In the genomic region with DNA sequence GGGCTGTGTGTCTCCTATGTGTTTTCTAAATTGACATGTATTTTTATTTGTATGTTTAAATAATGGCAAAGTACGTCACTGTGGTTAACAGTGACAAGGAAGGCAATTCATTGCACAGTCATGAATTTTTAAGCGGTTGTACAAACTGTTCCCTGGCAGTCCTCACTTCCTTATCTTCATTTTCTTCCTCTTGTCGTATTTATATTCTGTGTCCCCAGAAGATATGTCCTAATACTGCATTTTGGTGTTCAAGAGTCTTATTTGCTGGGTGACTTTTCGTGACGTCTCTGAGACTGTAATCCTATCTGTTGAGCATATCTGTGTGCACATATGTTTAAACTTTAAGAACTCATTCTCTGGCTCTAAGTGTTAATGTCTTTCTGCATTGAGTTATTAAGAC, we compare ENCODE assay signal across 17 mouse cellular contexts.
DNase-seq lines count a peak whose midpoint lies in the region; ATAC-seq and TF ChIP-seq lines count a peak whose summit lies in the region.
"Had no signal": no experiment of that assay in that cellular context is flagged by ENCODE, and none has a peak within 500 bp of the region (broad histone marks: within the 10 kb centered on the region; RNA-seq: fewer than 3 reads in every experiment).

No protein-coding gene starts in this region.

- H3K4me3 ChIP-seq in heart, postnatal 0 days (ENCODE audit: low read depth, low read length): no peak overlapping the region
- no peak overlapping the region for H3K4me3 ChIP-seq in liver, postnatal 0 days (ENCODE audit: low read depth, low read length)
- no peak overlapping the region for H3K4me3 ChIP-seq in midbrain, embryonic 11.5 days (ENCODE audit: low read depth, low read length)
- H3K4me3 ChIP-seq: forebrain, embryonic 12.5 days; lung, embryonic 15.5 days had no signal

- DNase-seq in heart, postnatal 0 days (ENCODE audit: low spot score): peak; percentile 68
- DNase-seq in heart, postnatal 10 days: no peak
- peak; percentile 35 for DNase-seq in lung, postnatal 25 days (ENCODE audit: low spot score)
- no peak for DNase-seq in lung, postnatal 10 days
- no peak for DNase-seq in liver, postnatal 0 days
- no peak for DNase-seq in midbrain, embryonic 11.5 days (ENCODE audit: low spot score, missing footprints)
- DNase-seq in left cerebral cortex, postnatal 25 days (ENCODE audit: low spot score in 2 of 2): no peak
- DNase-seq: adrenal gland, postnatal 25 days; cerebellum, adult 9-11 months; embryo, embryonic 11 days; heart, postnatal 36 days; kidney, postnatal 10 days; right cerebral cortex, postnatal 25 days had no signal

- H3K4me2 ChIP-seq in heart, postnatal 0 days (ENCODE audit: low read depth, low read length): no peak overlapping the region
- H3K4me2 ChIP-seq in liver, postnatal 0 days (ENCODE audit: low read depth, low read length): no peak overlapping the region
- no peak overlapping the region for H3K4me2 ChIP-seq in midbrain, embryonic 11.5 days
- H3K4me2 ChIP-seq: forebrain, embryonic 12.5 days; lung, embryonic 15.5 days had no signal

- H3K4me1 ChIP-seq in heart, postnatal 0 days (ENCODE audit: control insufficient read depth, insufficient read depth): 0 out of 2 replicates have a peak, but pooled peaks cover 2% of the 10 kb centered on the region
- H3K4me1 ChIP-seq in liver, postnatal 0 days (ENCODE audit: insufficient read depth): no peaks in the 10 kb centered on the region
- no peaks in the 10 kb centered on the region for H3K4me1 ChIP-seq in midbrain, embryonic 11.5 days (ENCODE audit: control insufficient read depth, insufficient read depth, low read length)
- H3K4me1 ChIP-seq: forebrain, embryonic 12.5 days had no signal

- H3K9ac ChIP-seq in heart, postnatal 0 days (replicated peaks; ENCODE audit: low read depth, low read length): no peak overlapping the region
- H3K9ac ChIP-seq in liver, postnatal 0 days (replicated peaks): no peak overlapping the region
- no peak overlapping the region for H3K9ac ChIP-seq in midbrain, embryonic 11.5 days (ENCODE audit: low read length)
- H3K9ac ChIP-seq: forebrain, embryonic 12.5 days; lung, embryonic 15.5 days had no signal

- H3K27me3 ChIP-seq in heart, postnatal 0 days (ENCODE audit: control insufficient read depth, insufficient read depth, low read length): no peaks in the 10 kb centered on the region
- H3K27me3 ChIP-seq in liver, postnatal 0 days (ENCODE audit: insufficient read depth, low read length): no peaks in the 10 kb centered on the region
- H3K27me3 ChIP-seq in midbrain, embryonic 11.5 days (ENCODE audit: control insufficient read depth, insufficient read depth, low read length): no peaks in the 10 kb centered on the region
- H3K27me3 ChIP-seq: forebrain, embryonic 12.5 days; lung, embryonic 15.5 days had no signal

- intact Hi-C loops in heart, postnatal 10 days (cut with DNase I): no loop called here
- intact Hi-C loops in left cerebral cortex, postnatal 25 days (cut with DNase I): no loop called here

- ATAC-seq in heart, postnatal 0 days (ENCODE audit: insufficient read depth, low read depth): no peak
- ATAC-seq in liver, postnatal 0 days: peak; percentile 76
- no peak for ATAC-seq in midbrain, embryonic 11.5 days (ENCODE audit: low FRiP score)
- ATAC-seq: inflammation-experienced regulatory T-cells, adult 6 months; midbrain, embryonic 16.5 days had no signal

- H3K9me3 ChIP-seq in heart, postnatal 0 days (replicated peaks; ENCODE audit: control insufficient read depth, low read length): no peaks in the 10 kb centered on the region
- H3K9me3 ChIP-seq in liver, postnatal 0 days (ENCODE audit: low read length): no peaks in the 10 kb centered on the region
- H3K9me3 ChIP-seq in midbrain, embryonic 11.5 days (ENCODE audit: control insufficient read depth, low read length): no peaks in the 10 kb centered on the region
- H3K9me3 ChIP-seq: forebrain, embryonic 12.5 days; lung, embryonic 15.5 days had no signal

- TF ChIP-seq CTCF in heart, postnatal 0 days (IDR thresholded peaks at IDR 0.05; ENCODE audit: low read depth): no peak
- TF ChIP-seq CTCF in liver, postnatal 0 days (IDR thresholded peaks at IDR 0.05; ENCODE audit: low read depth): no peak

- no peak; the same call in 1 of the 2 replicates for TF ChIP-seq EP300 in heart, postnatal 0 days (IDR thresholded peaks at IDR 0.05; ENCODE audit: low read depth)
- TF ChIP-seq EP300 in liver, postnatal 0 days (IDR thresholded peaks at IDR 0.05; ENCODE audit: low read depth): peak; percentile 96

- WGBS in heart, postnatal 0 days: 50% methylated on average over 5 of the region's 5 CpGs
- 34% methylated on average over 5 of the region's 5 CpGs for WGBS in liver, postnatal 0 days (ENCODE audit: insufficient replicate concordance)
- WGBS in midbrain, embryonic 11.5 days: 88% methylated on average over 5 of the region's 5 CpGs

- H3K27ac ChIP-seq in heart, postnatal 0 days (ENCODE audit: low read depth): peak overlapping the region; percentile 58; the same call in 1 of the 2 replicates
- H3K27ac ChIP-seq in liver, postnatal 0 days (ENCODE audit: low read depth): peak overlapping the region; percentile 78
- H3K27ac ChIP-seq in midbrain, embryonic 11.5 days (ENCODE audit: low read depth, low read length): no peak overlapping the region
- H3K27ac ChIP-seq: forebrain, embryonic 12.5 days; lung, embryonic 15.5 days had no signal

- peaks cover 28% of the 10 kb centered on the region; the same call in 1 of the 2 replicates for H3K36me3 ChIP-seq in heart, postnatal 0 days (replicated peaks; ENCODE audit: control insufficient read depth, insufficient read depth, low read length)
- peaks cover 41% of the 10 kb centered on the region for H3K36me3 ChIP-seq in liver, postnatal 0 days (replicated peaks; ENCODE audit: insufficient read depth, low read length)
- no peaks in the 10 kb centered on the region for H3K36me3 ChIP-seq in midbrain, embryonic 11.5 days (ENCODE audit: control insufficient read depth, insufficient read depth, low read length)
- H3K36me3 ChIP-seq: forebrain, embryonic 12.5 days; lung, embryonic 15.5 days had no signal

Comparison
In these comparisons a context has a peak if more than half of its experiments do, and no peak if none do; other contexts are left out.
1. DNase-seq: peak in heart, postnatal 0 days (single experiment) and lung, postnatal 25 days (single experiment); none in heart, postnatal 10 days (0 of 2), lung, postnatal 10 days (single experiment), liver, postnatal 0 days (single experiment), midbrain, embryonic 11.5 days (single experiment) and left cerebral cortex, postnatal 25 days (0 of 2).